Mouse (Mus musculus): Measurements from ENCODE around the gene Mbtps1. TPM values are rescaled to one million over a fixed set of nuclear protein-coding genes. Genes with fewer than 3 reads are reported as not detected.

Gene Mbtps1
- total RNA-seq (2021), result 10 to 100 TPM; 68.7 to 72.1 TPM

- DNase-seq, result peak; percentile 99
- intact Hi-C loops (cut with DNase I), result no loop called here
Measured at GRCm38 (mm10) chr8:119558603-119559401, at the start of gene Mbtps1. Gene Mbtps1, minus strand, starts transcription at chr8:119558735.

- intact Hi-C loops (cut with DNase I), result loop anchor here (10.0 kb wide), 1 partner anchor 161 kb away; the partner anchor contains the start of gene Necab2
Measured at GRCm38 (mm10) chr8:119606224-119606623, 47.7 kb upstream of the Mbtps1 start.

GRCm38 (mm10) chr8:119604996-119605395, 46.5 kb upstream of the Mbtps1 start, which contains the start of gene Taf1c:
Gene Taf1c, minus strand, starts transcription at chr8:119605222.
- peak; percentile 96 for DNase-seq
- intact Hi-C loops (cut with DNase I), result loop anchor here (10.0 kb wide), 1 partner anchor 160 kb away; the partner anchor contains the start of gene Necab2

More at GRCm38 (mm10) chr8:119606224-119606623, 47.7 kb upstream of the Mbtps1 start:
- no peak for DNase-seq

GRCm38 (mm10) chr8:119604398-119604803, 45.9 kb upstream of the Mbtps1 start:
- intact Hi-C loops (cut with DNase I), result loop anchor here (10.0 kb wide), 1 partner anchor 160 kb away; the partner anchor contains the start of gene Necab2
- no peak for DNase-seq

- intact Hi-C loops (cut with DNase I), result loop anchor here (10.0 kb wide), 1 partner anchor 159 kb away; the partner anchor contains the start of gene Necab2
Measured at GRCm38 (mm10) chr8:119603771-119604170, 45.2 kb upstream of the Mbtps1 start.

GRCm38 (mm10) chr8:119591456-119591855, 32.9 kb upstream of the Mbtps1 start:
- intact Hi-C loops (cut with DNase I), result no loop called here
- no peak for DNase-seq

More at GRCm38 (mm10) chr8:119603771-119604170, 45.2 kb upstream of the Mbtps1 start:
- DNase-seq, result no peak

- intact Hi-C loops (cut with DNase I), result no loop called here
- no peak for DNase-seq
Measured at GRCm38 (mm10) chr8:119590348-119590747, 31.8 kb upstream of the Mbtps1 start.

GRCm38 (mm10) chr8:119588844-119589243, 30.3 kb upstream of the Mbtps1 start:
- peak; percentile 22 for DNase-seq
- intact Hi-C loops (cut with DNase I), result no loop called here

- DNase-seq, result no peak
- intact Hi-C loops (cut with DNase I), result no loop called here
Measured at GRCm38 (mm10) chr8:119588321-119588720, 29.8 kb upstream of the Mbtps1 start.

- DNase-seq, result no peak
- intact Hi-C loops (cut with DNase I), result no loop called here
Measured at GRCm38 (mm10) chr8:119585901-119586300, 27.4 kb upstream of the Mbtps1 start.

- intact Hi-C loops (cut with DNase I), result no loop called here
- DNase-seq, result no peak
Measured at GRCm38 (mm10) chr8:119580441-119581161, 22.1 kb upstream of the Mbtps1 start.

- DNase-seq, result no peak
- intact Hi-C loops (cut with DNase I), result no loop called here
Measured at GRCm38 (mm10) chr8:119579096-119579495, 20.6 kb upstream of the Mbtps1 start.

- no peak for DNase-seq
- intact Hi-C loops (cut with DNase I), result no loop called here
Measured at GRCm38 (mm10) chr8:119575366-119575726, 16.8 kb upstream of the Mbtps1 start.

- peak; percentile 96 for DNase-seq
- intact Hi-C loops (cut with DNase I), result no loop called here
Measured at GRCm38 (mm10) chr8:119574437-119575365, 16.2 kb upstream of the Mbtps1 start, which contains the start of the genes Hsdl1 and Dnaaf1. Gene Hsdl1, minus strand, starts transcription at chr8:119575183. Gene Dnaaf1, plus strand, starts transcription at chr8:119575235.

- DNase-seq, result no peak
- intact Hi-C loops (cut with DNase I), result no loop called here
Measured at GRCm38 (mm10) chr8:119572411-119572810, 13.9 kb upstream of the Mbtps1 start.

GRCm38 (mm10) chr8:119571135-119571534, 12.6 kb upstream of the Mbtps1 start:
- DNase-seq, result no peak
- intact Hi-C loops (cut with DNase I), result no loop called here

- intact Hi-C loops (cut with DNase I), result no loop called here
Measured at GRCm38 (mm10) chr8:119569881-119570280, 11.3 kb upstream of the Mbtps1 start.

GRCm38 (mm10) chr8:119568951-119569350, 10.4 kb upstream of the Mbtps1 start:
- intact Hi-C loops (cut with DNase I), result no loop called here
- DNase-seq, result no peak

More at GRCm38 (mm10) chr8:119569881-119570280, 11.3 kb upstream of the Mbtps1 start:
- no peak for DNase-seq

- no peak for DNase-seq
- intact Hi-C loops (cut with DNase I), result no loop called here
Measured at GRCm38 (mm10) chr8:119568251-119568650, 9.7 kb upstream of the Mbtps1 start.

- DNase-seq, result no peak
- intact Hi-C loops (cut with DNase I), result no loop called here
Measured at GRCm38 (mm10) chr8:119566367-119566766, 7.8 kb upstream of the Mbtps1 start.

Data from left cerebral cortex, postnatal 4 days (tissue).